Mouse (Mus musculus): Measurements from ENCODE around the gene Dclre1a.

Dclre1a gene

GRCm38 (mm10) chr19:56484630-56485375, 63.2 kb downstream of the Dclre1a start:
- in situ Hi-C loops (cut with MboI, MseI) = loop anchor here (25.0 kb wide), 1 partner anchor 1077 kb away; no protein-coding TSS in a partner anchor

Measured in regulatory T cell (primary cell).